Mouse (Mus musculus) urinary bladder, postnatal 10 days (tissue): ENCODE measurements around the gene Rsl1d1.

Experiments
- DNase-seq: peaks from one replicate; pipeline ENCODE4 v3.0.0; 2022; ENCODE audit warnings: low spot score

The Rsl1d1 gene

GRCm38 (mm10) chr16:11202571-11203554, at the start of gene Rsl1d1:
TSS of gene Rsl1d1 (minus strand) at chr16:11203331.
- peak; percentile 69 for DNase-seq

DNA sequence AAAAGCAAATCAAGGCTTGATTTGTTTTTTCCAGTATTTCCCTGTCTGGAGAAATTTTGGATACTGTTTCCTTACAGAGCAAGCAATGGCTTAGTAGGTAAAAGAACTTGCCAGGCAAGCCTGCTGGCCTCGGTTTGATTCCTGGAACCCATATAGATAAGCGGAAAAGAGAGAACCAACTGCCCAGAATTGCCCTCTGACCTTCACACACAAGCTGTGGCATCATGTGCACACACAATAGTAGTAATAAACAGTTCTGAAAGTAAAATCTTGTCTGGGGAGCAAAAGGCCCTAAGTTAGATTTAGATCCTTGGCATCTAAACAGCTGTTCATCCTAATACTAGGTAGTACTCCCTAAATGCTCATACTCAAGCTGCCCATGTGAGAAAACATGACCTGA, 44.7 kb upstream of the Rsl1d1 start:
- no peak for DNase-seq

GRCm38 (mm10) chr16:11245767-11246166, 42.6 kb upstream of the Rsl1d1 start:
- DNase-seq: no peak

GRCm38 (mm10) chr16:11242401-11242800, 39.3 kb upstream of the Rsl1d1 start:
- no peak for DNase-seq

- no peak for DNase-seq
These were observed 14.7 kb upstream of the Rsl1d1 start for GRCm38 (mm10) chr16:11217801-11218200.

DNA sequence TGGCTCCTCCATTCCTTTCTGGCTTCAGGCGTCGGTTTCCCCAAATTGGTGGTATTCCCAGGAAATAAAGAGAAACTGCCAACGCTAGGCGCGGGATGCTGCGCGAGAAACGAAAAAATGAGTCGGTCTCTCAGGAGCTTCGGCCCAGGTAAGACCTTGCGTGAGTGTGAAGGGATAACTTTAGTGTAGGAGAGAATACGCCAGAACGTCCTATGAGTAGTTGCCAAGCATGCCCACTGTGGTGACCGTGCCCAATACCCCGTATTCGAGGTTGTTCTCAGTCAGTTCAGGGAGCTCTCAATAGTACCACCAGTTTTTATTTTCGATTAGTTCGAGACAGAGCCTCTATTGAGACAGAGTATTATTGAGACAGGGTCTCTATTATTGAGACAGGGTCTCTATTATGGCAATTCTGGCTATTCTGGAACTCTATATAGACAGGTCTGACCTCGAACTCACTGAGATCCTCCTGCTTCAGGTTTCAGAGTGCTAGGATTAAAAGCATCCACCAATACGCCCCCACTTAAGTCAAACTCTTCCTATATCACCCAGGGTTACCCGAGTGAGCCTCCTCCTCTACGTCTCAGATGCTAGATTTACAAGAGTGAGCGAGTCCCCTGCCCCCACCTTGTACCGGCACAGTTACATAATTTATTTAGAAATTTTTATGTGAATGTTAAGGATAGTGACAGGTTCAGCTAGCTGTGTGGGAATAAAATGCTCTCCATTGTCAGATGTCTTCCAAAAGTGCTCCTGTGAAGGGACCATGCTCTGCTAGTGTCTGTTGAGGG, 664 bp upstream of the Rsl1d1 start:
- no peak for DNase-seq

- no peak for DNase-seq
These were observed 1.3 kb downstream of the Rsl1d1 start for GRCm38 (mm10) chr16:11201740-11202394.

GRCm38 (mm10) chr16:11200247-11200646, 2.9 kb downstream of the Rsl1d1 start:
- no peak for DNase-seq

DNA sequence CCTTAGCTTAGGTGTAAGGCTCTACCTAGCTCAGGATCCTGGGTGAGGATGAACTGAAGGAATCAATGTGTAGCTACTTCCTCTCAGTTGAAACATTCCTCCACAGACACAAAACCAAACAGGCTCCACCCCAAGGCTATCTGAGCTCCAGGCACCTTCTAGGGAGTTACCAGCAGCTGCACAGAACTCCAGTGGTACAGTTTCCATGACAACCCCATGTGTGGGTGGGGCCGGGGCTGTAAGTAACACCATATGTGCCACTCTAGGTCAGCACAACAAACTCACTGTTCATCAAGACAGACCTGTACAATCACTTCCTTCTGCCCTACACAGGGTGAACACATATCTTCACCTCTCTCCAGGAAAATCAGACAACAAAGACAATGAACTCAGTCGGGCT, 4.7 kb downstream of the Rsl1d1 start:
- DNase-seq: no peak

- DNase-seq: no peak
These were observed 6.1 kb downstream of the Rsl1d1 start for GRCm38 (mm10) chr16:11197052-11197451.

GRCm38 (mm10) chr16:11193231-11193630, 9.9 kb downstream of the Rsl1d1 start:
- DNase-seq: no peak

DNA sequence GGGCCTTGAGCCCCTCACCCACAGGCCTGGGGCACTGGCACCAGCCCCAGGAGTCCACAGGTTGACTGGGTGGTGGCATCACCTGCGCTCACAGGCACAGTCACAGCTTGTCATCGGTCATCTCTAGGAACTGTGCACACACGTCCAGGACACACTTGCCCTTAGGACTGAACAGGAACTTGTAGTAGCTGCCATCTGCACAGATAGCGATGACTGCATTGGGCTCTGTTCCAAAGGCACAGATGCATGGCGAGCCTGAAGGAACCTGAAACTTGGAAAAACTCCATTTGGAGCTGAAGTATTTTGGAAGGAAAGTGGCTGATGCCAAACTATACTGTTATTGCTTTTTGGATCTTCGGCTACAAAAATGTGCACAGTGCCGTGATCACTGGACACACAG, 13.0 kb downstream of the Rsl1d1 start:
- DNase-seq: no peak

DNA sequence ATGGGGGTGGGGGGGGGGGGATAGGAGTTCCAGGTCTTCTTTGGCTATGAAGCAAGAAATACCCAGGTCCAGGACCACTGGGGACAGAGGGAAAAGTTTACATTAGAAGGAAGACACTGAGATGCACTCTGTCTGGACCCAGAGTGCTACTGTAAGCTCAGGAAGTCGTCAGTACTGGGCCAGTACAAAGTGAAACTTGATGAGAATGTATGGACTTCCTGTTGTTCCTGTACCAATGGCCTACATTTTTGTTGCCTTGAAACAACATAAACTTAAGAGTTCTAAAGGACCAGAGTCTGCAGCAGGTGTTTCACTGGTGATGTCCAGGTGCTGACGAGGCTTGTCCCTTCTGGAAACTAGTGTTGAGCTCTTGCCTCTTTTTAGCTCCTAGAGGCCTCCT, 25.7 kb downstream of the Rsl1d1 start:
- no peak for DNase-seq

- DNase-seq: no peak
These were observed 26.3 kb downstream of the Rsl1d1 start for GRCm38 (mm10) chr16:11176884-11177244.

GRCm38 (mm10) chr16:11176208-11176883, 26.8 kb downstream of the Rsl1d1 start, which contains the start of gene Zc3h7a:
TSS of gene Zc3h7a (minus strand) at chr16:11176393.
- DNase-seq: peak; percentile 69

GRCm38 (mm10) chr16:11175489-11176207, 27.5 kb downstream of the Rsl1d1 start:
- peak; percentile 11 for DNase-seq

- no peak for DNase-seq
These were observed 28.0 kb downstream of the Rsl1d1 start for GRCm38 (mm10) chr16:11175100-11175488.

DNA sequence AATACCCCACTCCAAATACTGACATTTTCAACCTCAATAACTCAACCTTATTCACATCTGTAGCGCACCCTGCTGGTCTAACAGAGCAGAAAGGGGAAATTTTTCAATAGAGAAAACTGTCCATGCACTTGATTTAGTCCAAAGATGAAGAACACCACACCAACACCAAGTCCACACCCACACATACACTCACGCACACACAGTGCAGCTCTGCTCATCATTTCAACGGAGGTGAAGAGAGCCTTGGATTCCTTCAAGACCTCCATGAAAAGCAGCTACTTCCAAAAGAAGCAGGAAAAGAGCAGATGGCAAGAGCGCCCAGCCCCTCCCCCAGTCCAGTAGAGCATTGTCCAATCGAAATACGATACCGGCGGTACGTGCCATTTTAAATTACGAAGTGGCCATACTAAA, 28.5 kb downstream of the Rsl1d1 start:
- no peak for DNase-seq

DNA sequence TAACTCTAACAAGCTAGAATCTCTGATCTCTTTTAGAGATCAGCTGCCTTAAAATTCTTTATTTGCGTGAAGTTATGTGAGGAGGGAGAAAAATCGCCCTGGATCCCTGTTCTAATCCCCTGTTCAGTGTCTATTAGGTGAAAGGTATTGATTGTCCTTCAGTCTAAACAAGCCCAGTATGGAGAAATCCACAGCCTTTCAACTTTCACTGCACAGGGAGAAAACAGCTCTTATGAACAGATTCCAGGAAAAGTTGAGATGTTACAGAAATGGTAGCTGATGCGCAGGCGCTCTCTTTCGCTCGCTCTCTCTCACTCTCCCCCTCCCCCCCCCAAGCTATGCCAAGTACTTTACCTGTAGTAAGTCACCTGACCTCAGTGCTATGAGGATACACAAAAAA, 31.5 kb downstream of the Rsl1d1 start:
- DNase-seq: no peak

DNA sequence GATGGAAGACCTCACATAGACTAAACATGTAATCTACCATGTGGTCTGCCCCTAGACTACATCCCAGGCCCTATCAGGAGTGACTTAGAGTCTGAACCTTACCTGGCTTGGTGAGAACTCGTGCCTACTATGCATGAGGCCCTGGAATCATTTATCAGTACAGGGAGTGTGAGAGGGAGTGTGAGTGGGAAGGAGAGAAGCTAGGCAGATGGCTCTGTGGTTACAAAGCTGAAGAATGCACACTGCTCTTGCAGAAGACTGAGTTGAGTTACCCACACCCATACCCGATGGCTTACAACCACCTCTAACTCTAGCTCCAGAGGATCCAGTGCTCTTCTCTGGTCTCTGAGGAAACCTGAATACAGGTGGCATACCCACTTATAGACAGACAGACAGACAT, 36.7 kb downstream of the Rsl1d1 start:
- no peak for DNase-seq

GRCm38 (mm10) chr16:11164695-11165255, 38.4 kb downstream of the Rsl1d1 start:
- DNase-seq: no peak
